Mouse (Mus musculus) E14TG2a.4 (cell line): Measurements from ENCODE around the gene Plcl2.

Source experiments
- CTCF ChIP-seq: conservative IDR thresholded peaks from 2 replicates; pipeline ENCODE4 v1.5.1; 2014; ENCODE audit warnings: low read length
- POU5F1 ChIP-seq: IDR thresholded peaks from 2 replicates; pipeline ENCODE4 v1.6.1; 2014; ENCODE audit warnings: low read length, borderline replicate concordance

DNA sequence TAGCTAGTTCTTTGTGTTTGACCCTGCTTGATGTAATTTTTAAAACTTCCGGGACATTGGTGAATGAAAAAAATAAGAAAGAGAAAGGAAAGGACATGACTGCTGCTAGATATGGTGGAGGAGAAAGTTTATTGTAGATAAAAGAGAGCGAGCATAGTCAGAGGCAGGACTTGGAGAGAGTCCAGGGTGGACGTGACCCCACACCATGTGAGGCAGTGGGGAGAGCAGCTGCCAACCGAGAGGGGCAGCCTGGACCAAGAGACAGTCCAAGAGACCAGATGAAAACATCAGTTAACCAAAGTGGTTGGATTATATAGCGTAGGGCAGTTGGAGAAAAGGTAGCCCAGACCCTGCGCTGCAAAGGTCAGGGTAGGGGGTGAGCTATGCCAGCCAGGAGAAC lies 91.0 kb downstream of the Plcl2 start:
- TF ChIP-seq CTCF (no peak), POU5F1 (no peak)
